Mouse (Mus musculus) G1E (cell line): ENCODE data around the gene S100a3.

Experiments
- CTCF ChIP-seq: IDR thresholded peaks from 2 replicates; pipeline ENCODE4 v1.5.1; 2012; ENCODE audit warnings: low read depth, low read length, inconsistent platforms, mixed read lengths
- GATA1 ChIP-seq: IDR thresholded peaks from 2 replicates; pipeline ENCODE4 v1.6.1; 2012; ENCODE audit warnings: borderline replicate concordance, low read length, inconsistent platforms, mixed read lengths
- GATA2 ChIP-seq: IDR thresholded peaks from 2 replicates; pipeline ENCODE4 v1.6.1; 2012; ENCODE audit warnings: low read depth, low read length, inconsistent platforms, borderline replicate concordance
- POLR2AphosphoS5 ChIP-seq: IDR thresholded peaks from 2 replicates; pipeline ENCODE4 v1.6.1; 2012; ENCODE audit warnings: low read depth, low read length, inconsistent platforms; ENCODE audit not compliant: insufficient replicate concordance

DNA sequence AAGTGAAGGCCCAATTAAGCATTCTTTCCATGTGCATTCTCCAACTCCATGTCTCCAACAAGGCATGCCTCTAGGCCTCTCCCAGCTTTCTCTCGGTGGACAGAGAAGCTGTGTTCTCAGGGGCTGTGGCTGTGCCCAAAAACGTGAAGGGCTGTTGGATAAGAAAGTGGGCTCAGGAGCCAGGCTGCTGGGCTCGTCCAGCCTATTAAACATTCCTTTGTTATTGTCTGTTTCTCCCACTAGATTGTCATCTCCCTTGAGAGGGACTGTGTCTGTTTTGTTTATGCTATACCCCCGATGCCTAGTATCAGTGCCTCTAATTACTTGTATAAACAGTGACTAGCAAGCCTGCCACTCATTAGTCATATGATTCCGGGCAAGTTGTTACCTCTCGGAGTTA is 37.4 kb downstream of the S100a3 start:
- TF ChIP-seq CTCF (no peak), POLR2AphosphoS5 (no peak), GATA1 (no peak), GATA2 (no peak)
